Mouse (Mus musculus) cortical plate, adult 2 months (tissue): Measurements from ENCODE around the gene Rpl28. TPM values are rescaled to one million over a fixed set of nuclear protein-coding genes. Genes with fewer than 3 reads are reported as not detected.
"Not testable (repeated sequence)": the region's sequence is repeated elsewhere in the genome, so short reads cannot be mapped to it uniquely, and the experiment has no call there.

Source experiments
- H3K27ac ChIP-seq: fragments of 200-500 bp; 2 replicates; pipeline ENCODE4 v1.5.1; 2012; ENCODE audit warnings: low read length, control low read depth, inconsistent platforms; ENCODE audit not compliant: insufficient read depth
- H3K4me1 ChIP-seq: fragments of 200-500 bp; 2 replicates; pipeline ENCODE4 v1.6.1; 2011; ENCODE audit warnings: low read length; ENCODE audit not compliant: control insufficient read depth, insufficient read depth
- H3K4me3 ChIP-seq: fragments of 200-500 bp; 2 replicates; pipeline ENCODE4 v1.5.1; 2011; ENCODE audit warnings: mild to moderate bottlenecking, low read length, control low read depth; ENCODE audit not compliant: insufficient read depth
- CTCF ChIP-seq: fragments of 200-500 bp; IDR thresholded peaks from 2 replicates; pipeline ENCODE4 v1.5.1; 2011; ENCODE audit warnings: mild to moderate bottlenecking, control low read depth, low read length; ENCODE audit not compliant: insufficient read depth; ENCODE audit errors: extremely low read depth
- POLR2A ChIP-seq: fragments of 200-500 bp; IDR thresholded peaks from 2 replicates; pipeline ENCODE4 v1.6.1; 2011; ENCODE audit warnings: mild to moderate bottlenecking, low read length, control low read depth; ENCODE audit not compliant: insufficient read depth; ENCODE audit errors: extremely low read depth
- polyA plus RNA-seq: library from polyadenylated mRNA; depleted of rRNA; stranded (reverse); fragments of >200 nt; gene quantifications from 2 replicates; pipeline ENCODE4 v1.2.3, GENCODE M21; 2012

Gene Rpl28
- polyA plus RNA-seq, 1 experiment, result 257 TPM

- H3K27ac ChIP-seq, result no peak overlapping the region
- TF ChIP-seq CTCF (0 out of 2 replicates have a peak, but pooled peaks have one; percentile 12), POLR2A (no peak)
- H3K4me1 ChIP-seq, result no peaks in the 10 kb centered on the region
- H3K4me3 ChIP-seq, result no peak overlapping the region
Observed at GRCm38 (mm10) chr7:4806716-4807115, 14.0 kb downstream of the Rpl28 start.

DNA sequence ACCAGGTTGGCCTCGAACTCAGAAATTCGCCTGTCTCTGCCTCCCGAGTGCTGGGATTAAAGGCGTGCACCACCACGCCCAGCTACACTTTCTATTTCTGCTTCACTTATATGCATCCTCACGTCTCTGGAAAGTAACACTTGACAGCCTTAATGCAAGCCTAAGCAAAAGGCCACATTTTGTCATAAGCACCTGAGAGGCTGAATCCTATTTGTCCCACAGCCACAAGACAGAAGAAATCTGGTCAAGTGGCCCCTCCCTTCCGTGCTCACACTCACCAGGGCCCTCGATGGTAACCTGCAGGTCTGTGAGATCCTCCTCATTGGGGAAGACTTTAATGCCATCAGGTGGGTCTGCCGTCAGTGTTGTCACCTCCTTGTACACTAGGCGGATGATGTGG is 18.5 kb downstream of the Rpl28 start:
- not testable (repeated sequence) for H3K27ac ChIP-seq, H3K4me1 ChIP-seq
- H3K4me3 ChIP-seq, result peak overlapping the region; percentile 56

GRCm38 (mm10) chr7:4811842-4812302 is 19.2 kb downstream of the Rpl28 start:
- peaks cover 4% of the 10 kb centered on the region; the same call in 1 of the 2 replicates for H3K4me1 ChIP-seq
- peak overlapping the region; percentile 56 for H3K4me3 ChIP-seq
- TF ChIP-seq POLR2A (no peak), CTCF (no peak)
- no peak overlapping the region for H3K27ac ChIP-seq

GRCm38 (mm10) chr7:4812303-4813104 is 19.8 kb downstream of the Rpl28 start, which contains the start of gene Ube2s:
Gene Ube2s (minus strand): TSS chr7:4812590.
- peak within 1 kb of the TSS; percentile 79 for H3K27ac ChIP-seq
- H3K4me3 ChIP-seq, result peak within 1 kb of the TSS; percentile 56

GRCm38 (mm10) chr7:4813105-4813791 is 20.6 kb downstream of the Rpl28 start:
- Histone ChIP-seq H3K27ac (peak overlapping the region; percentile 66), H3K4me3 (peak overlapping the region; percentile 56), H3K4me1 (peaks cover 4% of the 10 kb centered on the region; the same call in 1 of the 2 replicates)
- no peak for TF ChIP-seq POLR2A
- TF ChIP-seq CTCF, result no peak

More at GRCm38 (mm10) chr7:4812303-4813104, 19.8 kb downstream of the Rpl28 start, which contains the start of gene Ube2s:
- TF ChIP-seq POLR2A (peak; percentile 96), CTCF (no peak)
- peaks cover 4% of the 10 kb centered on the region; the same call in 1 of the 2 replicates for H3K4me1 ChIP-seq

GRCm38 (mm10) chr7:4816559-4816958 is 23.9 kb downstream of the Rpl28 start:
- peaks cover 4% of the 10 kb centered on the region; the same call in 1 of the 2 replicates for H3K4me1 ChIP-seq
- no peak for TF ChIP-seq CTCF
- TF ChIP-seq POLR2A, result no peak
- no peak overlapping the region for H3K27ac ChIP-seq
- H3K4me3 ChIP-seq, result no peak overlapping the region

- 0 out of 2 replicates have a peak overlapping the region, but pooled peaks have one; percentile 38 for H3K27ac ChIP-seq
- H3K4me3 ChIP-seq, H3K4me1 ChIP-seq: not testable (repeated sequence)
Observed at GRCm38 (mm10) chr7:4820925-4821324, 28.3 kb downstream of the Rpl28 start.

DNA sequence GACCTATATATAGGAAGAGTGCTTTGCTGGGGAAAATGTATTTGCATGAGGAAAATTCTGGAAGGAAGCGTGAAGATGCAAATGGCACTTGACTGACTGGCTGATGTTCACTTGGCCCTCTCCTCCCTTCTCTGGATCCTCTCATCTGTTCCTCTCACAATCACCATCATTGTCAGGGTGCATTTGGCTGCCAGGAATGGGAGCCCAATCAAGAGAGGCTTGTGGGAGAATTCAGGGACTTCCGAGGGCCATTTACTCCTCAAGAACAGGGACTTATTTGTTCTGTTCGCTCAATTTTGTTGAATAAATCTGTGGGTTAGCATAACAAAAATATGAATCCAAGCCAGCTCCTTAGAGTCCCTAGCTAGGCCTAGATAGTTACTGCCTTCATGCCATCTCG is 29.0 kb downstream of the Rpl28 start:
- TF ChIP-seq POLR2A (no peak), CTCF (no peak)
- Histone ChIP-seq H3K27ac (no peak overlapping the region), H3K4me3 (no peak overlapping the region), H3K4me1 (no peaks in the 10 kb centered on the region; the same call in 1 of the 2 replicates)

DNA sequence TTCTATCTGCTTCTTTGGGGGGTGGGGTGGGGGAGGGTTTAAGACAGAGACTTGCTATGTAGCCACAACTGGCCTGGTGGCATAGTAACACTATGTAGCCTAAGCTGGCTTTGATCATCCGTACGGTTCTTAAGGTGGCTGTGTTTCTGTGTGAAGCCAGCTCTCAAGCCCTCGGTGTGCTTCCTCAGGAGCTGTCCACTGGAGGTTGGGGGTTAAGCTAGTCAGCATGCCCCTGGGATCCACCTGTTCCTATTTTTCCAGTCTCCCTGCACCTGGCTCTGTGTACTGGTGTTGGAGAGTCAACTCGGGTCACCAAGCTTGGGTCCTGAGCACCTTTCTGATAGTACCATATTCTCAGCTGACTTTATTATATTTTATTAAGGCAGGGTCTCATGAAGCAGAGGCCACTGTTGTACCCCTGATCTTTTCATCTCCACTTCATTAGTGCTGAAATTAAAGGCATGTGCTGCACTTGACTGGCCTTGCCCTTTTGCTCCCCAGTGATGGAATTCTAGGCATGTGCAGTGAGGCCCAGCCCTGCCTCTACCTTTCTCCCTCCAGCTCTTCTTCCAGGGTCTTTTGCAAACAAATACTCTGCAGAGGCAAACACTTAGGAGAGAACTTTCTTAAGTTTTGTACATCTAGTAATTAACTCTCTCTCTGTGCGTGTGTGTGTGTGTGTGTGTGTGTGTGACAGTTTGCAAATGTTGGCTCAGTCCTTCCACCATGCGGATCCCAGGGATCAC is 29.7 kb downstream of the Rpl28 start:
- H3K4me3 ChIP-seq, result no peak overlapping the region
- TF ChIP-seq POLR2A, result no peak
- TF ChIP-seq CTCF, result no peak
- 0 out of 2 replicates have a peak overlapping the region, but pooled peaks have one; percentile 64 for H3K27ac ChIP-seq
- no peaks in the 10 kb centered on the region; the same call in 1 of the 2 replicates for H3K4me1 ChIP-seq
